Mouse (Mus musculus) myocyte (in vitro differentiated cells): Measurements from ENCODE around the gene Sh2d5. TPM values are rescaled to one million over a fixed set of nuclear protein-coding genes. Genes with fewer than 3 reads are reported as not detected.
A peak's percentile ranks its signal among the peaks of the same experiment; 100 is the strongest.

Experiments used
- H3K27me3 ChIP-seq: one replicate; pipeline ENCODE4 v1.6.1; 2011; ENCODE audit not compliant: control insufficient read depth, insufficient read depth, insufficient read length
- H3K36me3 ChIP-seq: one replicate; pipeline ENCODE4 v1.6.1; 2011; ENCODE audit not compliant: control insufficient read depth, insufficient read depth
- H3K4me2 ChIP-seq: one replicate; pipeline ENCODE4 v1.6.1; 2011; ENCODE audit warnings: low read depth, control low read depth
- H3K4me3 ChIP-seq: one replicate; pipeline ENCODE4 v1.5.1; 2011; ENCODE audit warnings: mild to moderate bottlenecking, control low read depth, moderate library complexity
- H3K79me2 ChIP-seq: one replicate; pipeline ENCODE4 v1.6.1; 2011; ENCODE audit not compliant: control insufficient read depth, insufficient read depth
- H3ac ChIP-seq: one replicate; pipeline ENCODE4 v1.6.1; 2011; ENCODE audit not compliant: control insufficient read depth, insufficient read length
- CEBPB ChIP-seq: IDR thresholded peaks from 2 replicates; pipeline ENCODE4 v1.6.1; 2011; ENCODE audit warnings: mild to moderate bottlenecking, moderate library complexity; ENCODE audit not compliant: poor library complexity, insufficient read depth, severe bottlenecking
- E2F4 ChIP-seq: IDR thresholded peaks from one replicate; pipeline ENCODE4 v1.6.1; 2011; ENCODE audit warnings: mild to moderate bottlenecking, control low read depth, moderate library complexity; ENCODE audit not compliant: insufficient read depth
- MAX ChIP-seq: IDR thresholded peaks from one replicate; pipeline ENCODE4 v1.6.1; 2011; ENCODE audit warnings: low read depth, mild to moderate bottlenecking, control low read depth
- MYOD1 ChIP-seq, 3 experiments: IDR thresholded peaks; one replicate each; pipeline ENCODE4 v1.6.1; 2011; ENCODE audit warnings: control low read depth in 2 of 3, low read depth in 2 of 3, mild to moderate bottlenecking in 2 of 3, moderate library complexity in 1 of 3; ENCODE audit not compliant: insufficient read length in 2 of 3, control insufficient read depth in 1 of 3
- MYOG ChIP-seq, 3 experiments: IDR thresholded peaks; one replicate each; pipeline ENCODE4 v1.6.1; 2011; ENCODE audit warnings: control low read depth in 2 of 3, low read depth in 2 of 3, mild to moderate bottlenecking in 2 of 3; ENCODE audit not compliant: insufficient read length in 2 of 3, control insufficient read depth in 1 of 3, insufficient read depth in 1 of 3
- POLR2A ChIP-seq: IDR thresholded peaks from one replicate; pipeline ENCODE4 v1.6.1; 2011; ENCODE audit warnings: low read depth, mild to moderate bottlenecking, control low read depth, moderate library complexity; ENCODE audit not compliant: insufficient read length
- POLR2AphosphoS2 ChIP-seq: IDR thresholded peaks from one replicate; pipeline ENCODE4 v1.6.1; 2011; ENCODE audit warnings: low read depth, control low read depth; ENCODE audit not compliant: insufficient read length
- REST ChIP-seq: IDR thresholded peaks from one replicate; pipeline ENCODE4 v1.6.1; 2011; ENCODE audit warnings: mild to moderate bottlenecking, control low read depth, moderate library complexity; ENCODE audit not compliant: insufficient read depth, insufficient read length
- SRF ChIP-seq: IDR thresholded peaks from one replicate; pipeline ENCODE4 v1.6.1; 2011; ENCODE audit warnings: low read depth; ENCODE audit not compliant: control insufficient read depth, insufficient read length
- TCF12 ChIP-seq: IDR thresholded peaks from one replicate; pipeline ENCODE4 v1.6.1; 2011; ENCODE audit warnings: mild to moderate bottlenecking, control low read depth; ENCODE audit not compliant: poor library complexity, insufficient read depth, severe bottlenecking
- TCF3 ChIP-seq: IDR thresholded peaks from one replicate; pipeline ENCODE4 v1.6.1; 2011; ENCODE audit warnings: low read depth, control low read depth; ENCODE audit not compliant: insufficient read length
- USF1 ChIP-seq: IDR thresholded peaks from one replicate; pipeline ENCODE4 v1.6.1; 2011; ENCODE audit warnings: low read depth, mild to moderate bottlenecking, control low read depth, moderate library complexity
- polyA plus RNA-seq: library from polyadenylated mRNA; unstranded; fragments of >200 nt; fragmentation: generic; extraction: Trizol; gene quantifications from one replicate; pipeline ENCODE4 v1.2.1, GENCODE M21; 2012; ENCODE audit warnings: missing spikeins

Sh2d5 gene
- polyA plus RNA-seq, 1 experiment, result 0.08 TPM

- Histone ChIP-seq H3K36me3 (peaks cover 14% of the 10 kb centered on the region), H3K4me2 (peak overlapping the region; percentile 67), H3ac (peak overlapping the region; percentile 77), H3K79me2 (peaks cover 58% of the 10 kb centered on the region), H3K4me3 (peak overlapping the region; percentile 79), H3K27me3 (no peaks in the 10 kb centered on the region)
- no peak for TF ChIP-seq REST
- no peak for TF ChIP-seq USF1
- no peak for TF ChIP-seq MYOG (IDR thresholded peaks at IDR 0.05; ENCODE audit: control insufficient read depth in 1 of 3, insufficient read depth in 1 of 3, insufficient read length in 2 of 3, low read depth in 2 of 3)
- TF ChIP-seq CEBPB, result no peak
- no peak for TF ChIP-seq TCF3
- TF ChIP-seq POLR2AphosphoS2, result no peak
- no peak for TF ChIP-seq MAX
- no peak for TF ChIP-seq TCF12
These were observed 32.1 kb upstream of the Sh2d5 start for GRCm38 (mm10) chr4:138217951-138218685.

GRCm38 (mm10) chr4:138219331-138219730 lies 30.9 kb upstream of the Sh2d5 start:
- Histone ChIP-seq H3K36me3 (peaks cover 15% of the 10 kb centered on the region), H3K79me2 (peaks cover 58% of the 10 kb centered on the region), H3K4me3 (no peak overlapping the region), H3K4me2 (no peak overlapping the region), H3K27me3 (no peaks in the 10 kb centered on the region), H3ac (no peak overlapping the region)
- no peak for TF ChIP-seq REST
- TF ChIP-seq TCF12, result no peak
- TF ChIP-seq POLR2AphosphoS2, result peak; percentile 29

DNA sequence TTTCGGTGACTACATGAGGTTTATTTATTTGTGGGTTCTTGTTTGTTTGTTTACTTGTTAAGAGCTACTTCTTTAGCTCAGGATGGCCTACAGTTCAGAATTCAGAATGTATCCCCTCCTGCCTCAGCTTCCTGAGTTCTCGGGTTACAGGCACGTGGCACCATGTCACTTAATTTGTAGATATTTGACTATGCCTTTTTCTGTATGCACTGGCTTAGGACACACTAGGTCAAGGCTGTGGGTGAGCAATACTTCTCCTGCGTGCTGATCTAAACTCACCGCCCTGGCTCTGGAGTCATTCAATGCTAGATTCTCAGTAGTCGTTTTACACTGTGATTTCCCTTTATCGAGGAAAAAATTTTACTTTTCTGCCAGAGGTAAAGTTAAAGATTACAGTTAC lies 29.4 kb upstream of the Sh2d5 start:
- no peaks in the 10 kb centered on the region for H3K27me3 ChIP-seq
- peaks cover 58% of the 10 kb centered on the region for H3K79me2 ChIP-seq
- H3K4me3 ChIP-seq, result no peak overlapping the region
- no peak overlapping the region for H3K4me2 ChIP-seq
- H3K36me3 ChIP-seq, result peaks cover 21% of the 10 kb centered on the region
- no peak for TF ChIP-seq REST
- TF ChIP-seq TCF3, result no peak
- no peak for TF ChIP-seq TCF12
- TF ChIP-seq MYOG (IDR thresholded peaks at IDR 0.05; ENCODE audit: control insufficient read depth in 1 of 3, insufficient read depth in 1 of 3, insufficient read length in 2 of 3, low read depth in 2 of 3), result no peak
- no peak for TF ChIP-seq MAX
- TF ChIP-seq USF1, result no peak
- TF ChIP-seq POLR2AphosphoS2, result no peak
- TF ChIP-seq E2F4, result no peak
- no peak for TF ChIP-seq POLR2A
- no peak for TF ChIP-seq SRF
- TF ChIP-seq CEBPB, result no peak
- no peak for TF ChIP-seq MYOD1 (IDR thresholded peaks at IDR 0.05; ENCODE audit: control insufficient read depth in 1 of 3, insufficient read length in 2 of 3, low read depth in 2 of 3)
- no peak overlapping the region for H3ac ChIP-seq

- no peak overlapping the region for H3K4me3 ChIP-seq
- peaks cover 58% of the 10 kb centered on the region for H3K79me2 ChIP-seq
- H3K36me3 ChIP-seq, result peaks cover 27% of the 10 kb centered on the region
- TF ChIP-seq USF1 (no peak), MYOG (IDR thresholded peaks at IDR 0.05; ENCODE audit: control insufficient read depth in 1 of 3, insufficient read depth in 1 of 3, insufficient read length in 2 of 3, low read depth in 2 of 3) (no peak), SRF (no peak), REST (no peak), TCF12 (no peak), POLR2A (no peak), TCF3 (no peak), MYOD1 (IDR thresholded peaks at IDR 0.05; ENCODE audit: control insufficient read depth in 1 of 3, insufficient read length in 2 of 3, low read depth in 2 of 3) (no peak), E2F4 (no peak), POLR2AphosphoS2 (no peak), CEBPB (no peak), MAX (no peak)
- H3K4me2 ChIP-seq, result no peak overlapping the region
- H3K27me3 ChIP-seq, result no peaks in the 10 kb centered on the region
- no peak overlapping the region for H3ac ChIP-seq
These were observed 28.8 kb upstream of the Sh2d5 start for GRCm38 (mm10) chr4:138221406-138221805.

DNA sequence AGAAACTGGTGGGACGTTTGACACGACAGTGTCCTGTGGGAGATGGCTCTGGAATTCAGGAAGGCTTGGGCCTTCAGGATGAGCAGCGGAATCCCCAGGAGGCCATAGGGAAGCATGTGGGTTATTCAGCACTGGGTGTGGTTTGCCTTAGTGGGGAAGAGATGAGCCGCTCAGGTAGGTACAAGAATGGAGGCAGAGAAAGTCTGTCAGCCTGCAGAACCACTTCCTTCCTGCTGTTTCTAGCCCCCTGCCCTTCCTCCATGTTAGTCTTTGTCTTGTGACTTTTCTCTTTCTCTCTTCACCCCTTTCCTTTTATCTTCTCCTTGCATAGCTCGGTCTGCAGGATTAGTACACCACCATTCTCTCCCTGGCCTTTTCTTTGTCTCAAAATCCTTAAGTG lies 27.8 kb upstream of the Sh2d5 start:
- TF ChIP-seq POLR2A, result no peak
- TF ChIP-seq E2F4, result no peak
- TF ChIP-seq MAX, result no peak
- TF ChIP-seq USF1, result no peak
- TF ChIP-seq SRF, result no peak
- TF ChIP-seq CEBPB, result no peak
- TF ChIP-seq MYOD1 (IDR thresholded peaks at IDR 0.05; ENCODE audit: control insufficient read depth in 1 of 3, insufficient read length in 2 of 3, low read depth in 2 of 3), result no peak
- TF ChIP-seq TCF12, result no peak
- TF ChIP-seq REST, result no peak
- no peak for TF ChIP-seq MYOG (IDR thresholded peaks at IDR 0.05; ENCODE audit: control insufficient read depth in 1 of 3, insufficient read depth in 1 of 3, insufficient read length in 2 of 3, low read depth in 2 of 3)
- TF ChIP-seq TCF3, result no peak
- TF ChIP-seq POLR2AphosphoS2, result no peak
- Histone ChIP-seq H3K4me2 (no peak overlapping the region), H3ac (no peak overlapping the region), H3K27me3 (no peaks in the 10 kb centered on the region), H3K79me2 (peaks cover 58% of the 10 kb centered on the region), H3K4me3 (no peak overlapping the region), H3K36me3 (peaks cover 34% of the 10 kb centered on the region)
